Mouse (Mus musculus) spleen, embryonic (tissue): ENCODE data around the gene Cdk14.

ENCODE experiments used
- CTCF ChIA-PET: fragments of 350-600 bp; sonication (Branson Sonifier 250); formaldehyde crosslinking; loops from one replicate; lab custom pipeline; 2022; lab: Charles Lee

The Cdk14 gene

GRCm38 (mm10) chr5:4812036-4812729 lies 607.9 kb downstream of the Cdk14 start:
- CTCF ChIA-PET: no interaction called here

- CTCF ChIA-PET: no interaction called here
Measured at GRCm38 (mm10) chr5:4805228-4805627, 614.9 kb downstream of the Cdk14 start.

- CTCF ChIA-PET: no interaction called here
Measured at GRCm38 (mm10) chr5:4803708-4804107, 616.4 kb downstream of the Cdk14 start.

- CTCF ChIA-PET: no interaction called here
Measured at GRCm38 (mm10) chr5:4801971-4802370, 618.1 kb downstream of the Cdk14 start.

- CTCF ChIA-PET: no interaction called here
Measured at GRCm38 (mm10) chr5:4801096-4801850, 618.8 kb downstream of the Cdk14 start.

- CTCF ChIA-PET: no interaction called here
Measured at GRCm38 (mm10) chr5:4791219-4791618, 628.9 kb downstream of the Cdk14 start.

- CTCF ChIA-PET: no interaction called here
Measured at GRCm38 (mm10) chr5:4790265-4790664, 629.8 kb downstream of the Cdk14 start.

GRCm38 (mm10) chr5:4788484-4788883 lies 631.6 kb downstream of the Cdk14 start:
- CTCF ChIA-PET: no interaction called here

GRCm38 (mm10) chr5:4786816-4787215 lies 633.3 kb downstream of the Cdk14 start:
- CTCF ChIA-PET: no interaction called here

GRCm38 (mm10) chr5:4778274-4778673 lies 641.8 kb downstream of the Cdk14 start:
- CTCF ChIA-PET: no interaction called here

- CTCF ChIA-PET: no interaction called here
Measured at GRCm38 (mm10) chr5:4776495-4776894, 643.6 kb downstream of the Cdk14 start.

- CTCF ChIA-PET: no interaction called here
Measured at GRCm38 (mm10) chr5:4773090-4773772, 646.9 kb downstream of the Cdk14 start.

GRCm38 (mm10) chr5:4770609-4771008 lies 649.5 kb downstream of the Cdk14 start:
- CTCF ChIA-PET: no interaction called here

GRCm38 (mm10) chr5:4767896-4768295 lies 652.2 kb downstream of the Cdk14 start:
- CTCF ChIA-PET: no interaction called here

- CTCF ChIA-PET: no interaction called here
Measured at GRCm38 (mm10) chr5:4766719-4767118, 653.4 kb downstream of the Cdk14 start.

- CTCF ChIA-PET: no interaction called here
Measured at GRCm38 (mm10) chr5:4761891-4762290, 658.2 kb downstream of the Cdk14 start.

- CTCF ChIA-PET: no interaction called here
Measured at GRCm38 (mm10) chr5:4758331-4759080, 661.6 kb downstream of the Cdk14 start.

GRCm38 (mm10) chr5:4757902-4758301 lies 662.2 kb downstream of the Cdk14 start, which contains the start of gene Fzd1:
Gene Fzd1, minus strand, starts transcription at chr5:4758035.
- CTCF ChIA-PET: no interaction called here

GRCm38 (mm10) chr5:4756871-4757711 lies 663.0 kb downstream of the Cdk14 start:
- CTCF ChIA-PET: no interaction called here

GRCm38 (mm10) chr5:4756001-4756681 lies 664.0 kb downstream of the Cdk14 start:
- CTCF ChIA-PET: no interaction called here
